Mouse (Mus musculus): ENCODE data around the gene Micu2.

Gene Micu2

DNA sequence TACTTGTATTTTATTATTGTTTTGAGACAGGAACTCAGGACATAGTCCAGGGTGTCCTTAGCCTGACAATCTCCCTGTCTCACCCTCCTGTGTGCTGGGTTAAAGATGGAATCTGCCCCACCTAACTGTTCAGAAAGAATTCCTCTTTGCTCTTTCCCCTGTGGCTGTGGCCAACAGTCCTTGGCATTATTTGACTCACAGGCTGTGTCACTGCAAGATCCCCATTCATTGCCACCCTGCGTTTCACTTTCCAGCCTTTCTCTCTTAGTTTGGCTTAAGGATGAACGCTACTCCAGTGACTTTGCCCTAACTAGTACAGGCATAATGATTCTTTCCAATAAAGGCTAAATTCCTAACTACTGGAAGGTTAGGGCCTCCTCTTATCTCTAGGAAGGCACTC is 104.7 kb downstream of the Micu2 start:
- no peak for DNase-seq (ENCODE audit: low spot score)

DNA sequence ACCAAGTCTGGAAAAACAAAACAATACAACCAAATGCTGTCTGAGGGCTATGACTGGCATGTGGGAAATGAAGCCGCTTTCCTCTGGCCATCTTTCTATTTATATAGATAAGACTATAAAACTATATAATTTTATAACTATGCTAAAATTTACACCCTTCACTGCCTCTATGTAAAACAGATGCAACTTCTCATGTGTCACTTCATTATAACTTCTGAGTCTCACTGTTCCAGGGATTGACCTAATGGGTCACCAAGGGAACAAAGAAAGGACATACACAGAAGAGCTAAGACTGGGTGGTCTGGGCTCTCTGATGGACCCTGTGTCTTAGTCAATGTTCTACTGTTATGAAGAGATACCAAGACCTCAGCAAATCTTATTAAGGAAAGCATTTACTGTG is 106.1 kb downstream of the Micu2 start:
- DNase-seq (ENCODE audit: low spot score), result no peak

DNA sequence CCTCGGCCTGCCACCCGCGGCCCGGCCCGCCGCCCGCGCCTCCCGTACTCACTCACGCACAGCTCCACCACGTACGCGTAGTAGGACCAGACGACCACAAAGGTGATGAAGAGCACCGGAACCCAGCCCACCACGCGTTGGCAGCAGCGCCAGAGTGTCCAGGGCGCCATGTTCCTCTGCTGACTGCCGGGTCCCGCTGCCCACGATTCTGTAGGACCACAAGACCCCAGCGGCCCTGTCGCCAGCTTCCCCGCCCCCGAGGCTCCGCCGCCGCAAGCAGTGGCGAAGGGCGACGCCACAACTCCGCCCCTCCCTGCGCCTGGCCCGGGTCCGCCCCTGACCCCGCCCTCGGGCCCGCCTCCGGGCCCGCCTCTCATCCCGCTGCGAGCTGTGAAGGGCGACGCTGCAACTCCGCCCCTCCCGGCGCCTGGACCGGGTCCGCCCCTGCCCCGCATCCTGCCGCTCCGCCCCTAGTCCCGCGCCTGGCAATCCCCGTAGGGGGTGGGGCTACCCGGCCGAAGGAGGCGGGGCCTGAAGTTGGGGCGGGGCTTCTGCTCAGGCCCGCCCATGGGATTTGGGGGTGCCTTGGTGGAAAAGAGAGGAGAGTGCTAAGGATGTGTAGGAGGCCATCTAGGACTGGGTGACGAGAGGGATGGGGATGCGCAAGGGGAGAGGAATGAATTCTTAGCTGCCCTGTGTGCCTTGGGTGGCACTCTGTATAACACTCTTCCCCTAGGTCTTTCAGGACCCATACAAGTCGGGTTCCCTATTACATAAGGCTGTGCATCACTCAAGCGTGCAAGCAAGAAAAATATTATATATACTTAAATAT is 108.8 kb downstream of the Micu2 start, which contains the start of gene Zdhhc20:
TSS of gene Zdhhc20 (minus strand) at position 266 of the 832 bp plus-strand sequence.
- peak; percentile 92 for DNase-seq (ENCODE audit: low spot score)

DNA sequence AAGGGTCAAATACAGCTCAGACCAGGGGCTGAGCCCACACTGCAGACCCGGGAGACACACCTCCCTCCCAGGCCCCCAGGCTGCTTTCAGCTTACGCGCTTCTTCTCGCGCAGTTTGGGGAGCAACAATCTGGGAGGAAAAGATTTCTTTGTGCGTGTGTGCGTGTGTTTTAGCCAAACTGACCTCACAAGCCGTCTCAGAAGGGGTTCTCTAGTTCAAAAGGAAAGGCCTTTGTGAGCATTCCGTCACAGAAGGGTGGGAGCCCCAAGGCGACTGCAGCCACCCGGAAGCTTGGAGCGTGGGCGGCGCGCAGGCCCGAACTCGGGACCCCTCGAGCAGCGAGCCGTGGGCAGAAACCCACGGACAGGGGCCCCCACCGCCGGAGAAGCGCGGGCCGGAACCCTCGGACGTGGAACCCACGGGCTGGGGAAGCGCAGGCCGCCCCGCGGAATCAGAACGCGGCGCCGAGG is 109.5 kb downstream of the Micu2 start:
- no peak for DNase-seq (ENCODE audit: low spot score)

DNA sequence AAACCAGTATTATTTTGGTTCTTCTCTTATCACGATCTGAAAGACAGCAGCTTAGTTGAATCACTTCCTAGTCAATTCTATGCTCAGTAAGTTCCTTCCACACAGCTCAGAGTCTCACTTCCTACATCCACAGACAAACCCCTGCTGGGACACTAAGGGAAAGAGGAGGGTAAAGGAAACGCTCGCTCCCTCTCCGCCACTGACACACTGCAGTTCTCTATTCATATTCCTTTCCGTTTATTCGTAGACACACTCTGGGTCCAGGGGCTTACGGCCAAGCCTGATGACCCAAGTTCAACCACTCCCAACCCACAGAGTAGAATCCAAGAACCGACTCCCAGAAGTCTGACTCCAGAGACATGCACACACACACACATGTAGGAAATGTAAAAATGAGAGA is 111.9 kb downstream of the Micu2 start:
- DNase-seq (ENCODE audit: low spot score), result no peak

DNA sequence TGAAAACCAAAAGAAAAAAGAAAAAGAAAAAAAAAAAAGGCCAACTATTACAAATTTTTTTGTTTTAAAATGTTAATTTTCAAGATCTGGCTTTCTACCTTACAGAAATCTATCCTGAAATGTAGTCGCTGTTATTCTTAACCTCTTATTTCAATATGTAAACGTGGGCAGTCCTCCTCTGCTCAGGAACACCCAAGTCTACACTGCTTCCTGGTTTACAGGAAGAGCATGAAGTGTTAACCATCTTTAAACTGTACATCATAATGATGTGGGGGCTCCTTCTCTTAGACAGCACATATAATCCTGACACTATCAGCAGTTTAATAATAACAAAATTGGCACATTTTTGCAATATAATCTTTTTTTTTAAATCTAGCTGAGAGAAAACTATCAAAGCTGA is 113.0 kb downstream of the Micu2 start:
- DNase-seq (ENCODE audit: low spot score), result no peak

DNA sequence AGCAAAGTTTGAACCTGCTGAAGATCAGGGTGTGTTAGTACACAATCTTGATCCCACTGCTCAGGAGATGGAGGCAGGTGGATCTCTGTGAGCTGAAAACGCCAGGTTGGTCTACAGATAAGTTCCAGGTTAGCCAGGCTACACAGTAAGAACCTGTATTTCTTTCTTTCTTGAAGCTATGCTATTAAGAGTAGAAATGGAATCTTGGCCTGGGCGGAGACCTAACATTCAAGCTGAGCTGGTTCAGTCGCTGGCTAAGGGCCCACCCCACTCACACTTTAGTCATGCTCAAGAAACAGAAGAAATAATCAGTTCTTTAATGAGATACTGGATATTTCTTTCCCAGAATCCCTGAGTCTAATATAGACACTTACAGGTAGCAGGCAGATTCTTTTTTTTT is 115.7 kb downstream of the Micu2 start:
- no peak for DNase-seq (ENCODE audit: low spot score)

DNA sequence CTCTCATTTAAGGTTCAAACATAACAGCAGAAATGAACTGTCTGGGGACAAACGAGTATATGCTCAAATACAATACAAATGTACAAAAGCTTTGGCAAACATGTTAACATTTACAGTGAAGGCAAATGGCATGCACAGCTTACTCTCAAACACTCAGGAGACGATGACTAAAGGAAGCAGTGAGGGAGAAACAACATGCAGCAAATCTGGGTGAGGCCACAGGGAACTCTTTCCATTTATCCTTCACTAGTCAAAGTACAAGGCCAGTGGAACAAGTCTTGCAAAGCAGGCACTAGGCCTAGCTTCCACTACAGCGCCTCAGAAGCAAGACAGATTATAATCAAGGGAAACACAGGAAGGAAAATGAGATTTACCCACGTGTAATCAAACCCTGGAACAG is 116.3 kb downstream of the Micu2 start:
- DNase-seq (ENCODE audit: low spot score), result no peak

DNA sequence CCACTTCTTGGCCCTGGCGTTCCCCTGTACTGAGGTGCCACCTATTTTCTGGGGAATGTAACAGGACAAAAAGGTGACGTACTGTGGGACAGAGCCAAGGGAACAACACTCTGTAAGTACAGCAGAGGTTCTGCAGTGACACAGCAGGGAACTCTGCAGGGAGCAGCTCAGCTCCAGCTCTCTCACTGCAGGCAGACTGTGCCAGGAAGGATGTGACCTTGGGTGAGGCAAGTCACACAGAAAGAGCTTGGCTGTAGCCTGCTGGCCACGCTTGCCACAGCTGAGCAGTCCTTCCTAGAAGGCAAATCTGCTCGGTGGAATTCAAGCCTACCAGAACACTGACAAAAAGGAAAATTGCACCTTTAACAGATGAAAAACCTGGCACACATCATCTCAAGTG is 117.3 kb downstream of the Micu2 start:
- no peak for DNase-seq (ENCODE audit: low spot score)

DNA sequence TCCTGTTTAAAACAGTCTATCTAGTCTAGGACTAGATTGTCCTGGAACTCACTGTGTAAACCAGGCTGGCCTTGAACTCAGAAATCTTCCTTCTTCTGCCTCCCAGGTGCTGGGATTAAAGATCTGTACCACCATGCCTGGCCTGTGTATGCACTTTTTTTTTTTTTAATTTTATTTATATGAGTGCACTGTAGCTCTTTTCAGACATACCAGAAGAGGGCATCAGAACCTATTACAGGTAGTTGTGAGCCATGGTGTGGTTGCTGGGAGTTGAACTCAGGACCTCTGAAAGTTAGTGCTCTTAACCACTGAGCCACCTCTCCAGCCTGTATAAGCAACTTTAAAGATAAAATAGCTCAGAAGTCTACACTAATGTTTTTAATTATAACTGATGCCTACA is 118.0 kb downstream of the Micu2 start:
- no peak for DNase-seq (ENCODE audit: low spot score)

DNA sequence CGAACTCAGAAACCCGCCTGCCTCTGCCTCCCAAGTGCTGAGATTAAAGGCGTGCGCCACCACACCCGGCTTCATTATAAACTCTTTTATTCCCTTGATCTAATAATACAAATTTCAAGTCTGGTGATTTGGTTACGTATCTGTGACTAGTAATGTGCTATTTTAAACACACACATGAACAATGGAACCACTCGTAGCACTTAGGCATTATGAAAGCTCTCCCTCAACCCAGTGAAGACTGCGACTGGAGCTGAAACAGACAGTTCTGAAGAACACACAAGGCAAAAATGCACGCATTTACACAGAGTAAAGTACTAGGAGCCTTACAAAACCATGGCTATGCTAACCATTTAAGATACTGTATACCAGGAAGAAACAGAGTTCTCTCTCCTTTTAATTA is 121.1 kb downstream of the Micu2 start:
- DNase-seq (ENCODE audit: low spot score), result no peak

DNA sequence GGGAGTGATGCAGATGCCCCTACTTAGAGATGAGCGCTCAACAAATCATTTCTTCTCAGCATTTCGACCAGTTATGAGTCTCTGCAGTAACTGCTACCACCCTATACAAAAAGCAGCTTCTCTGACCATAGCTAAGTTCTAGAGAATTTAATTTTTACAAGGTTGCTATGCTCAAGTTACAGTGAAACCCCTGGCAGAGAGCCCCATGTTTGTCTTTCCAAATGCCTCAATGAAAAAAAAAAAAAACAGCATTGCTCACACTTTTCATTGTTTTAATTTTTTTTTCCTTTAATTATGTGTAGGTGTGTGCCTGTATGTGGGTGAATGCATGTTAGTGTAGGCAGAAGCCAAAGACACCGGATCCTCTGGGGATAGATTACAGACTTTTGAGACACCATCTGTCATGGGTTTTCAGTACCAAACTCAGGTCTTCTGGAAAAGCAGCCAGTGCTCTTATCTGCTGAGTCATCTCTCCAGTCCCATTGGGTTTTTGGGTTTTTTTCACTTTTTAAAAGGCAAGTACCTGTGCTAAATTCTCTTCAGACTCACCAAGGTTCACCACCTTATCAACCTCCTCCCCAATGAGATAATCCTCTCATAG is 132.3 kb downstream of the Micu2 start:
- no peak for DNase-seq (ENCODE audit: low spot score)
